Mouse (Mus musculus) megakaryocyte, embryonic 14.5 days (primary cell): ENCODE measurements around the gene Pdia4.

Source experiments
- FLI1 ChIP-seq: IDR thresholded peaks from 2 replicates; pipeline ENCODE4 v1.6.1; 2012; ENCODE audit warnings: low read length, inconsistent platforms, mixed read lengths
- GATA1 ChIP-seq: IDR thresholded peaks from 3 replicates; pipeline ENCODE4 v1.6.1; 2012; ENCODE audit warnings: mixed read lengths, low read length, inconsistent platforms, borderline replicate concordance

DNA sequence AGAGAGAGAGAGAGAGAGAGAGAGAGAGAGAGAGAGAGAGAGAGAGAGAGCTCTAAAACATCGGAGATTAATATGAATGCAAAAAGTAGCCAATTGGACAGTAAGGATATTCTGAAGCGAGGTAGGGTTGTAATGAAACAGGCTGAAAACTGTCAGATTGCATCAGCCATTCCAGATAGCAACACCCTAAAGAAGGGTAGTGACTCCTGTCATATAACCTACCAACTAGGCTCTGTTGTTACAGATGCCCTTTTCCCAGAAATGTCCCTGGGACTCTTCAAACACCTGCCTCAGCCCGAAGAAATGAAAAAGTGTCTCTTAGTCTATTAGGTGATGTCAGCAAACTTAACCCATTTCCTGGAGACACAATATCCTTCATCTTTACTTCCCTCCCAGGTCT lies 24.4 kb downstream of the Pdia4 start:
- TF ChIP-seq GATA1 (no peak), FLI1 (no peak)
